Mouse (Mus musculus) natural killer cell, adult 2 months (primary cell): Measurements from ENCODE around the gene Nomo1.

Experiments used
- DNase-seq, 2 experiments: peaks; one replicate each; pipeline ENCODE4 v3.0.0; 2022; ENCODE audit warnings: low spot score in 2 of 2

The Nomo1 gene

GRCm38 (mm10) chr7:46100563-46100962 lies 67.1 kb downstream of the Nomo1 start, which contains the start of gene Kcnj11:
Gene Kcnj11 (minus strand): TSS chr7:46100764.
- DNase-seq = peak; percentile 66 to 78

DNA sequence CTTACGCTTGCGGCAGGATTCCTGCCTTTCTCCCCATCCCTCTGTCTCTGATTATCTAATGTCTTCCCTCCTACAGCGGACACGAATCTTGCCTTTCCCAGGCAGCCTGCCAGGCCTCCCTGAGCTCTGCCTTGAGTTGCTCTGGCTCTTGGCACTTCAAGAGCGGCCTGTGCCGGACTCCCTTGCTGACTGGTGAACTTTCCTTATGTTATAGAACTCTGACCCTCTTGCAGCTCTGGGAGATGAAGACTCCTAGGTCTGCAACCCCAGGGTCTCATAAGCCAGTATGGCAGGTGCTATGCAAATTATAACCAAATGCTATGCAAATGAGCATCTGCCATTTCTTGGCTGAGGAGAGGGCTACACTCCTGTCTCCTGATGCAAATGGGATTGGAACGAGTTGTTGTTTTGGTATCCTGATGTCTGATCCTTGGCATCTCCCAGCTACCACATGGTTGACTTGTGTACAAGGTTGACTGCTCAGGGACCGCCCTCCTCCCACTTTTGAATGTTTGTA lies 69.6 kb downstream of the Nomo1 start:
- DNase-seq = no peak

GRCm38 (mm10) chr7:46103771-46104170 lies 70.3 kb downstream of the Nomo1 start:
- DNase-seq = no peak

DNA sequence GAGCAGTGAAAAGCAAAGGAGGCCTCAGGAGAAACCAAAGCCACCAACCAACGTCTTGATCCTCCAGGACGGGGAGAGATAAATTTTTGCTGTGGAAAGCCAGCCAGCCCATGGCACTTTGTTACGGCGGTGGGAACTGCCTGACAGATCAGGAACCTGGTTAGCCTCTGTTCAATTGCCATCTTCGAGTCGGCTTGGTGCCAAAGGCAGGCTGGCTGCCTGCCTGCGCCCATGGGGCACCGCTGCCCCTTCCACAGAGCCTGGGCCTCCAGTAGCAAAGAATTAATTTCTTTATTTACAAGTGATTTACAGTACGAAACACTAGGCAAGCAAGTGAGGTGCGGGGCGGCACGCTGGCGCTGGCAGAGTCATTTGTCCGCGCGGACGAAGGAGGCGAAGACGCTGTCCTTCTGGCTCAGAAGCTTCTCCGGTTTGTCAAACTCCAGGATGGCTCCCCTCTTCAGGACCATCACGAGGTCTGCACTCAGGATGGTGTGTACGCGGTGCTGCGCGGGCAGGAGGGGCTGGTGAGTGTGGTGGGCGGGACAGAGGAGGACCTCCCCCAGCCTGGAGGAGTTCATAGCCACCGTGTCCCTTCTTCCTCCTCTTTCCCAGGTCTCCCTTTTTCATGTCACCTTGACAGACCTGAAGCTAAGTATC lies 70.9 kb downstream of the Nomo1 start:
- DNase-seq = no peak

GRCm38 (mm10) chr7:46105484-46105883 lies 72.0 kb downstream of the Nomo1 start:
- no peak for DNase-seq

DNA sequence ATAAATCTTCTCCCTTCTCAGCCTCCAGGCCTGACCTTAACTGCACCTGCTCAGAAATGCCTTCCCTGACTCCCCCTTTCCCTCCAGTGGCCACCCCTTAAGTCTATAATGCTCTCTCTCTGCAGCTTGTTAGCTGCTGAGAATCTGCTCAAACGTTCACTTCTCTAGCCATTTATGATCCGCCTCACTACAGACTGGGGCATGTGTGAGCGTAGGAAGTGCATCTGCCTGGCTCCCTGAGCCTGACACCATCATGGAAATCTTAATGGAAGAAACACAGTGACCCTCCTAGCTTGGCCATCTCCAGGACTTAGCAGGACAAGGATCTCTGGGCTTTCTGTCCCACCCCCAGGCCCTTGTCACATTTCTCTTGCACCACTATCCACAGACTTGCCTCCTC lies 76.6 kb downstream of the Nomo1 start:
- DNase-seq = no peak

DNA sequence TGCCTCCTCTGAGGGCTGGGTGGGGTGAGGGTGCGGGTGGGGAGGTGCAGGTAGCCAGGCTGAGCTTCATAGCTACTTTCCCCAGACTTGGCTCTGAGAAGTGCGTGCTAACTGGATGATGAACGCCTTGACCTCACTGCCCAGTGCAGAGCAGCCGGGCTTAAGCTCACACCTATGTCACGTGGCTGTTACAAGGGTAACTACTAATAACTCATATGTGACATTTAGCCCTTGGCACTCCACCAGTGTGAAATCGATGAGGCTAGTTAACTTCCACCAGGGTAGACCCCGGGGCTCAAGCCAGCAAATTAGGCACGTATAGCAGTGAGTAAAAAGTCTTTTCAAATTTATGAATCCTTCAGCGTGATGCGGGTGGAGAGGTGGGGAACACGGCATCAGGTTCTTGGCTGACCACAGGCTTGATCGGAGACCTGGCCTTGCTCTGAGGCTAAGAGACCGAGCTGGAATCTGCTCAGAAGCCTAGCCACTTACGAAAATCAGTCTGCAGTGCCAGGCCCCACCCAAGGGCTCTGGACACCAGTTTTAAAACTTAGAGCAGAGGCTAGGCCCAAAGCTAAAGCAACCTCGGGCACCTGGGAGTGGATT lies 77.8 kb downstream of the Nomo1 start:
- no peak for DNase-seq

DNA sequence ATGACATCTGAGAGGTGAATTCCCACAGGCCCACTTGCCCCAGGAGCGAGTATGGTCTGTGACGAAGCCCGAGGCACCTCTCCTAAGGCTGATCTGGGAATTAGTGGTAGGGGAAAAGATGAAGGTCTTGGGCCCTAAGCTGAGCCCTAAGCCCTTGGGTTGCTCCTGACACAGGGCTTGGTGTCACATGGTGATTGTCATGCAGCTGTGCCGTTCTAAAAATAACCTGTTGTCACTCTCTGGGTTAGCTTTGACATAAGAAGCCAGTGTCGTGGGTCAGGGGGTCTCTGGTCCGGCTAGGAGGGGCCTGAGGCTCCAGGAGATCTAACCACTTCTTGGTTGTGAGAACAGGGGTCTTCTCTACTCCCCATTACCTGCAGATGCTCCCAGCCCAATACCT lies 78.4 kb downstream of the Nomo1 start:
- DNase-seq = no peak

DNA sequence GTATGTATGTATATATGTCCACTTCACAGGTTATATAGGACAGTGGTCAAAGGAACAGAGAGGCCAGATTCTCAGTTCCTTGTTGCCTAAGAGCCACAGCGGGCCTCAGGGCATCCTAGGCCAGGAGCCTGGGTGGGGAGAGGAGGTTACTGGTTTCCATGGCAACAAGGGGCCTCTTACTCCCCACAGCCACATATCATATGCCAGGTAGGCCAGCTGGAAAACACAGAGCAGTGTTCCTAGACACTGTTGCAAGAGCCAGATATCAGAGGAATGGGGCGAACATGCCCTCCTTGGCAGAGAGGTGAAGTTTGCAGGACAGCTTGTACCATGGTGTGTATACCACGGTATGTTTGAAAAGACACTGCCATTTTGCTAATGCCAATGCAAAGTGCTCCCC lies 79.9 kb downstream of the Nomo1 start:
- DNase-seq = no peak

DNA sequence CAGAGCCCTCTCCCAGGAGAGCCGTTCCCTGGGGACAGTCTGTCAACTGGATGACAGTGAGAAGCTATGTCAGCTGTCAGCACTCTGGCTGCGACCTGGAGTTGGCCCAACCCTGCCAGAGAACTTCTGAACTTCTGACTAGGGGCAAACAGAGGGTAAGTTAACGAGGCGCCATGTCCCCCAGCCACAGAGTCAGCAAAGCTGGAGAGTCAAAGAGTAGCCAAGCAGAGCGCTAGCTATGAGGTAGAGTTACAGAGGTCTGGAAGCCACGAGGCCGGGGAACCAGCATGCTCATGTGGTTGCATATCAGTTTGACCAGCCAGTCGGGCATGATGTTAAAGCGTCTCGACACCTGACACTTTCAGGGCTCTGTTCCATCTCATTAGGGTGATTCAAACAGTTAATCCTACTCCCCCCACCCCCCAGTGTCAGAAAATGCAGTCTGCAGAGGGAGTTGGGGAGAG lies 82.7 kb downstream of the Nomo1 start:
- DNase-seq = no peak

GRCm38 (mm10) chr7:46117035-46117434 lies 83.5 kb downstream of the Nomo1 start:
- no peak for DNase-seq

DNA sequence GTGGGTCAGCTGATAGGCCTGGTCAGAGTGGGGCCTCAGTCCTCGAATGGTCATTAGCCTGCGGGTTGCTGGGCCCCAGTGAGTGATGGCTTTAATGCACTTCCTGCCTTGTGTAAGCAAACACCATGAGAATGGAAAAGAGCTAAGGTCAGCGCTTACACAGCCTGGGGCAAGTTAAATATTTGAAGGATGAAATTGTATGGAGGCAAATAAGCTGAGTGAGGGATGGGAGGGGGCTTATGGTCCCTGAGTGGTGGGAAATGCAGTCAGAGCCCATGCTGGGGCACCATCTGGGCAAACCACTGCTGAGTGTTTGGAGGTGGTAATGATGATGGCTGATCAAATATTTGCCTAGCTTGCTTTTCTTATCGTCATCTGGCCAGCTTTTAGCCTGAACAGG lies 89.5 kb downstream of the Nomo1 start:
- no peak for DNase-seq

DNA sequence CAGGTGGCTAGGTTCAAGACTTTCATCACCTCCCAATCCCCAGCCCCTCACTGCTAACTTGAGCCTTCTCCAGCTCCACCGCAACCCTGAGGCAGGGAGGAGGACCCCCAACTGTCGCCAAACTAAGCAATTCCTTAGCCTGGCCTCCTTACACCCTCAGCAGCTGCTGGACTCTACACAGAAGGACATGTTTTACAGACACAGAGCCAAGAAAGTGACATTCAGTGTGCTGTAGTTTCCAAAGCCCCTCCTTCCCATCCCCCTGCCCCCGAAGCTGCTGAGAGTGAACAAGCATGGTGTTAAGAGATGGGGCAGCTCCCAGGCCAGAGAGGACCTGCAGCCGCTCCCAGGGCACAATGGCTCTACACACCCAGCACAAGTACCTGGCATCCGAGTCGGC lies 91.0 kb downstream of the Nomo1 start:
- DNase-seq = no peak

DNA sequence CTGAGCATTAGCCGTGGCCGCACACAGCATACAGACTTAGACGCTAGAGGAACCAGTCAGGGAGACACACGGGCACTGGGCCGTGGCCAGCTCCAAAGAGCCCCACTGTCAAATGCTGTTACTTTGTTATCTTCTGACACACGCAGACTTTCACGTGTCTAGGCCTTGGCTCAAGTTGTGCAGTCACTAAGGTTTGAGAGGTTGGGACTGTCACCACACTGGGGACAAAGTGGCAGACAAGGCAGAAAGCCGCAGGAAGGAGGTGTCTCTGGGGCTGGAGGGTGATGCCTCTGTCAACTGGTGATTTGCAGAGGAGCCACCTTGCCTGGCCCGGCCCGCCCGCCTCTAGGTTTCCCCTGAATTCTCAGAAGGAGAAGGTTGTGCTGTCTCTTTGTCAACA lies 91.8 kb downstream of the Nomo1 start:
- no peak for DNase-seq

DNA sequence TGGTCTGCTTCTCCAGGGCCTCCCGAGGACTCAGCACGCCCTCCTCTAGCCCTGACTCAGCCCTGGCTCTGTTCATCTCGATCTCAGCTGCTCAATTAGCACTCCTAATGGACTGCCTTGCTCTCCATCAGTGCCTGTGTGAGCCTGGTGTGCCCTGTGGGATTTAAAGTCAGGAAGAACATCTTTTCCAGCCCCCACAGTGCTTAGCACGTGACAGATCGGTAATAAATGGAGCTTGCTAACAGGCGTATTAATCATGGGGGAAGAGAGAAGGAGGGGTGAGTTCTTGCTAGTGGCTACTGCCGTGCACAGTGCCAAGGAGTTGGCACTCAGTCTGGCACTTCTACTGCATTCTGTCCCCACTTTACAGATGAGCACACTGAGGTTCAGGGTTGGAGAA lies 94.7 kb downstream of the Nomo1 start:
- no peak for DNase-seq

GRCm38 (mm10) chr7:46129463-46130179 lies 96.1 kb downstream of the Nomo1 start:
- DNase-seq = no peak

DNA sequence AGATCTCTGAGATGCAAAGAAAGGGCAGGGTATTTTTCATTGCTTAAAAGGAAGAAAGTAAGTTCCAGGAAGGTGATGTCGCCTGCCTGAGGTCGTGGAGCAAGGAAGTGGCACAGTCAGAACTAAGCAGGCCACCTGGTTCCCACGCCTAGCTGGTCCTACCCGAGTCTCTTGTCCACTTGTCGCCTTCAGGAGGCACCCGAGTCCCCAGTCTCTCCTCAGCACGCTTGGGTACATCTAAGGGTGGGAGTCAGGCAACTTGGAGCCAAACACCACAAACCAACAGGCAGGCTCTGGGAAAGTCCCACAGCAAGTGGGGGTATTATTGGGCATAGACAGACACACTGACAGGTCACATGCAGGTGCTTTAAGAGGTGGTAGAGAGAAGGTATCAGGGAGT lies 97.2 kb downstream of the Nomo1 start:
- no peak for DNase-seq

- no peak for DNase-seq
Observed at GRCm38 (mm10) chr7:46131266-46131665, 97.8 kb downstream of the Nomo1 start.

- DNase-seq = no peak
Observed at GRCm38 (mm10) chr7:46131806-46132205, 98.3 kb downstream of the Nomo1 start.

- no peak for DNase-seq
Observed at GRCm38 (mm10) chr7:46132229-46132628, 98.7 kb downstream of the Nomo1 start.
